Mouse (Mus musculus): Measurements from ENCODE around the gene Rfx4.

- TF ChIP-seq CTCF (IDR thresholded peaks at IDR 0.05) (peak; percentile 52), EP300 (IDR thresholded peaks at IDR 0.05) (no peak)
Observed at GRCm38 (mm10) chr10:84945692-84946091, 189.8 kb downstream of the Rfx4 start.
